Mouse (Mus musculus) gastrocnemius, postnatal 10 days (tissue): ENCODE measurements at regions not wholly inside any gene's neighbourhood (a gene's known extent, or its start where the extent isn't known, plus 50 kb on each side); places are given as distances from the start of the nearest gene placed in this dataset.
A peak's percentile ranks its signal among the peaks of the same experiment; 100 is the strongest.
"Not testable (repeated sequence)": the region's sequence is repeated elsewhere in the genome, so short reads cannot be mapped to it uniquely, and the experiment has no call there.

Experiments
- DNase-seq: peaks from one replicate; pipeline ENCODE4 v3.0.0; 2021; ENCODE audit warnings: mixed read lengths

GRCm38 (mm10) chr7:73688451-73688850, 51.7 kb upstream of the Fam174b start:
- no peak for DNase-seq

GRCm38 (mm10) chr7:73686245-73686644, 53.9 kb upstream of the Fam174b start:
- DNase-seq = not testable (repeated sequence)

- no peak for DNase-seq
Measured at GRCm38 (mm10) chr7:73682756-73683155, 57.3 kb upstream of the Fam174b start.

GRCm38 (mm10) chr7:73670598-73670997, 69.5 kb upstream of the Fam174b start:
- DNase-seq = no peak

GRCm38 (mm10) chr7:73668791-73669190, 71.3 kb upstream of the Fam174b start:
- no peak for DNase-seq

- no peak for DNase-seq
Measured at GRCm38 (mm10) chr7:73666921-73667675, 73.0 kb upstream of the Fam174b start.

GRCm38 (mm10) chr7:73664962-73665361, 75.1 kb upstream of the Fam174b start:
- no peak for DNase-seq

GRCm38 (mm10) chr7:73662536-73662935, 77.6 kb upstream of the Fam174b start:
- no peak for DNase-seq

- peak; percentile 0 for DNase-seq
Measured at GRCm38 (mm10) chr7:73661901-73662300, 78.2 kb upstream of the Fam174b start.

- no peak for DNase-seq
Measured at GRCm38 (mm10) chr7:73659551-73659950, 80.6 kb upstream of the Fam174b start.

GRCm38 (mm10) chr7:73657283-73657682, 82.8 kb upstream of the Fam174b start:
- no peak for DNase-seq

GRCm38 (mm10) chr7:73656424-73656795, 83.7 kb upstream of the Fam174b start:
- not testable (repeated sequence) for DNase-seq

GRCm38 (mm10) chr7:73655787-73656423, 84.2 kb upstream of the Fam174b start:
- peak; percentile 77 for DNase-seq

GRCm38 (mm10) chr7:73654193-73654871, 85.8 kb upstream of the Fam174b start:
- peak; percentile 15 for DNase-seq

GRCm38 (mm10) chr7:73650909-73651308, 89.2 kb upstream of the Fam174b start:
- no peak for DNase-seq

GRCm38 (mm10) chr7:73648010-73648409, 92.1 kb upstream of the Fam174b start:
- peak; percentile 84 for DNase-seq

- no peak for DNase-seq
Measured at GRCm38 (mm10) chr7:73647140-73647539, 93.0 kb upstream of the Fam174b start.

- DNase-seq = no peak
Measured at GRCm38 (mm10) chr7:73646711-73647110, 93.4 kb upstream of the Fam174b start.

GRCm38 (mm10) chr7:73644362-73644904, 95.7 kb upstream of the Fam174b start:
- DNase-seq = no peak

- no peak for DNase-seq
Measured at GRCm38 (mm10) chr7:73643993-73644335, 96.1 kb upstream of the Fam174b start.

- DNase-seq = no peak
Measured at GRCm38 (mm10) chr7:73643306-73643992, 96.7 kb upstream of the Fam174b start.

- no peak for DNase-seq
Measured at GRCm38 (mm10) chr7:73640194-73640593, 98.6 kb upstream of the Chd2 start.

GRCm38 (mm10) chr7:73637810-73638125, 96.1 kb upstream of the Chd2 start:
- no peak for DNase-seq
